Mouse (Mus musculus) hematopoietic stem cell, adult 5-6 weeks (primary cell): ENCODE results near the gene Gm26558. TPM values are rescaled to one million over a fixed set of nuclear protein-coding genes. Genes with fewer than 3 reads are reported as not detected.

Experiments used
- ATAC-seq, 2 experiments: fragments of 125-278 bp in 1 of 2; replicated peaks in 1 of 2; 2 replicates each; pipeline ENCODE4 v1.8.0; 2016 to 2017; ENCODE audit warnings: inconsistent platforms in 2 of 2, mild to moderate bottlenecking in 2 of 2, moderate number of reproducible peaks in 2 of 2, low read depth in 1 of 2, moderate TSS enrichment in 1 of 2; ENCODE audit not compliant: low FRiP score in 2 of 2, poor library complexity in 2 of 2, severe bottlenecking in 2 of 2, insufficient read depth in 1 of 2, low TSS enrichment in 1 of 2
- total RNA-seq: library from RNA; stranded (forward); fragments of 172-1452, 232-1000 nt; gene quantifications from 2 replicates; pipeline ENCODE4 v1.2.3, GENCODE M21; 2017

The Gm26558 gene
- total RNA-seq, 1 experiment from 2014 or later: not detected

- no peak for ATAC-seq
These were observed 42.6 kb downstream of the Gm26558 start for GRCm38 (mm10) chr2:70619232-70619835.

GRCm38 (mm10) chr2:70616617-70617016, 45.3 kb downstream of the Gm26558 start:
- ATAC-seq: no peak

GRCm38 (mm10) chr2:70616076-70616475, 45.8 kb downstream of the Gm26558 start:
- ATAC-seq: no peak

- ATAC-seq: peak; percentile 81 to 83
These were observed 47.1 kb downstream of the Gm26558 start for GRCm38 (mm10) chr2:70614745-70615351.

Other genes starting within 250 kb of the Gm26558 start
- not detected in 2 replicates for gene Sp5, start 187.2 kb downstream of the Gm26558 start, total RNA-seq
- 0.45 TPM in 1 of 2 replicates, not detected in the other for gene Erich2, start 153.3 kb downstream of the Gm26558 start, total RNA-seq
- gene Gad1, start 109.0 kb downstream of the Gm26558 start, total RNA-seq: not detected in 2 replicates
- 33.4 and 42.1 TPM in 2 replicates for gene Gorasp2, start 532 bp downstream of the Gm26558 start, total RNA-seq
- gene Tlk1, start 163.6 kb upstream of the Gm26558 start, total RNA-seq: 58.1 and 63.6 TPM in 2 replicates